Mouse (Mus musculus) ES-Bruce4 (cell line): ENCODE measurements at regions not wholly inside any gene's neighbourhood (a gene's known extent, or its start where the extent isn't known, plus 50 kb on each side); places are given as distances from the start of the nearest gene placed in this dataset.

ENCODE experiments used
- CTCF ChIP-seq: IDR thresholded peaks from one replicate; pipeline ENCODE4 v1.8.1; 2011; ENCODE audit warnings: low read depth, low read length
- EP300 ChIP-seq: IDR thresholded peaks from 2 replicates; pipeline ENCODE4 v1.6.1; 2011; ENCODE audit warnings: low read depth, low read length; ENCODE audit not compliant: insufficient read depth
- POLR2A ChIP-seq: IDR thresholded peaks from one replicate; pipeline ENCODE4 v1.8.1; 2011; ENCODE audit warnings: low read length; ENCODE audit not compliant: insufficient read depth

DNA sequence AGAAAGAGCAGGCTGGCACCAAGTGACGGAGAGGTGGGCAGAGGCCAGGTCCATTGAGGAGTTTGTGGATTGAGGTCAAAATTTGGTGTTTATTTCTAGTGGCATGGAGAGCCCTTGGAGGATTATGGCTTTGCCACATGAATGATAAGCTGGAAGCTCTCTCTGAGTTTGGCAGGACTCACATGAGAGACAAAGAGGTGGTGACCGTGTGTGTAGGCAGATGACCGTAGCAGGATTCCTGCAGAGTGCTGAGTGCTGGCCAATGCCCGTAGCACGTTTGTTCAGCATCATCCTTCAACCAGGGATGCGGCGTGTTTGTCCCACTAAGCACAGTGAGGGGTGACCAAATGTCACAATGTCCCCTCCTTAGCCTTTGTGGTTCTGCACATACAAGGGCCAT lies 58.1 kb upstream of the Lhx5 start:
- no peak for TF ChIP-seq CTCF
- no peak for TF ChIP-seq POLR2A
- TF ChIP-seq EP300: no peak
